Mouse (Mus musculus): ENCODE data around the gene Helz.
"Not testable (repeated sequence)": the region's sequence is repeated elsewhere in the genome, so short reads cannot be mapped to it uniquely, and the experiment has no call there.

The Helz gene

DNA sequence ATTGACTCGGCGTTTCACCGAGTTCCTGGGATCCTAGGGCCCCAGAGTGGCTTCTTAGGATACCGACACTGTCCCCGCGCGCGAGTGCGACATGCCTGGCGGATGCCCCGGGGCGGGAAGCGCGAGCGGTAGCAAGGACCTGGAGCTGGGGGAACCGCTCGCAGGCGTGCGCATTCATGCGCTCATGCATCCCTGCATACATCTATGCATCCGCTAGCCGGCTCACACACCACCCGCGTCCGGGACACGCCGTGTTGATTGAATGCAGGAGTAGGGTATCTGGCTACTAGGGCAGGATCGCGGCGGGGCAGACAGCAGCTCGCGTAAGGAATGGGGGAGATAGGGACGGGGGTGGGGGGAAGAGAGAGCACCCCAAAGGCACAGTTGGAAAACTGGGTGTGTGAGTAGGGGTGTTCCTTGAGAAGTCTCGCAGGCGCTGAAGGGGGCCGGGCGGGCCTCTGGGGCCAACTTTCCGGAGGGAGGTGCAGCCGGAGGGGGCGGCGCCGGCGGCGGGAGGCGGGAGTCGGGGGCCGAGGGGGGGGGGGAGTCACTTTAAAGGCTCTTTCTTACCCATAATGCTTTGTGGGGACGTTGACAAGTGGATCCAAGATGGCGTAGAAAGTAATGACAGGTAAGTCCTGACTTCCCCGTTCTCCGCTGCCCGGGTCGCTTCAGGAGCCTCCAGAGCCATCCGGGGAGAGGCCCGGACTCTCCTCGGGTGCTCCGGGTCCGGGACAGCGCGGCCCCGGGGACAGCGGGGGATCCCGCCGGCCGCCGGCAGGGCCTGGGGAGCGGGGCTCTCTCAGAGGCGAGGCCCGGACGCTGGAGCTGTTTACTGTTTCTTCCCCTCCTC lies at the start of gene Helz:
Helz (plus strand) TSS at position 580 of the 853 bp plus-strand sequence.
- peak; percentile 72 for DNase-seq

DNA sequence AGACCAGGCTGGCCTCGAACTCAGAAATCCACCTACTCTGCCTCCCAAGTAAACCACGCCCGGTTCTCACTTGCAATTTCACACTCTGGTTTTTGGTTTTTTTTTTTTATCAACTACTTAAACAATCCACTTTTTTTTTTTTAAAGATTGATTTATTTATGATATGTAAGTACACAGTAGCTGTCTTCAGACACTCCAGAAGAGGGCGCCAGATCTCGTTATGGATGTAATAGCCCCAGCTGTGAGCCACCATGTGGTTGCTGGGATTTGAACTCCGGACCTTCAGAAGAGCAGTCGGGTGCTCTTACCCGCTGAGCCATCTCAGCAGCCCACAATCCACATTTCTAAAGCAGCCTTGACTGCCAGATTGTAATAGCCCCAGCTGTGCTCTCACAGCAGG lies 44.9 kb upstream of the Helz start:
- no peak for DNase-seq

DNA sequence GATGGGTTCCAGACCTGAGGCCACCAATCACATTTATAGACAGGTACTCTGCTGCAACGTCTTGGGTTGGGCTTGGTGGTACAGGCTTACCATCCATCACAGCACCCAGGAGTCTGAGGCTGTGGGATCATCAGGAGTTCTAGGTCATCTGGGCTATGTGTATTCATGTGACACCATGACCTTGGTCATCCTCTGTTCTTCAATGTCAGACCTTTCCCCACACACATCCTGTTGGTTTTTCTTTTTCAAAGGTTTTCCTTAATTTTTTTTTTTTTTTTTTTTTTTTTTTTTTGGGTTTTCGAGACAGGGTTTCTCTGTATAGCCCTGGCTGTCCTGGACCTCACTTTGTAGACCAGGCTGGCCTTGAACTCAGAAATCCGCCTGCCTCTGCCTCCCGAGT lies 43.4 kb upstream of the Helz start:
- not testable (repeated sequence) for DNase-seq

DNA sequence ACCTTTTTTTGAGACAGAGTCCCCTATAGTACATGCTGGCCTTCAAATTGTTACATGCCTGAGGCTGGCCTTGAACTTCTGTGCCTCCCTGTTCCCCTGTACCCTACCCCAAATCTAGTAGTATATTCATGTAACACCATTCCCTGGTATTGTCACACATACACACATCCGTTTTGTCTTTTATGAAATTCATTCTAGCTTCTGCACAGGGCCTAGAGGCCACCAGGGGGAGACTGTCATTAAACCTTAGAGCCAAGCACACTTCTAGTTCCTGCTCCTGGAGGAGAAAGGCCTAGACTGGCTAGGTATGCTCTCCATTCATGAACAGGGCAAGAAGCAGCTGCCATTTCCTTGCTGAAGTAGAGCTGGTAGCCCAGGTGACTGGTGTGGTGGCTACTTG lies 41.5 kb upstream of the Helz start:
- peak; percentile 21 for DNase-seq

DNA sequence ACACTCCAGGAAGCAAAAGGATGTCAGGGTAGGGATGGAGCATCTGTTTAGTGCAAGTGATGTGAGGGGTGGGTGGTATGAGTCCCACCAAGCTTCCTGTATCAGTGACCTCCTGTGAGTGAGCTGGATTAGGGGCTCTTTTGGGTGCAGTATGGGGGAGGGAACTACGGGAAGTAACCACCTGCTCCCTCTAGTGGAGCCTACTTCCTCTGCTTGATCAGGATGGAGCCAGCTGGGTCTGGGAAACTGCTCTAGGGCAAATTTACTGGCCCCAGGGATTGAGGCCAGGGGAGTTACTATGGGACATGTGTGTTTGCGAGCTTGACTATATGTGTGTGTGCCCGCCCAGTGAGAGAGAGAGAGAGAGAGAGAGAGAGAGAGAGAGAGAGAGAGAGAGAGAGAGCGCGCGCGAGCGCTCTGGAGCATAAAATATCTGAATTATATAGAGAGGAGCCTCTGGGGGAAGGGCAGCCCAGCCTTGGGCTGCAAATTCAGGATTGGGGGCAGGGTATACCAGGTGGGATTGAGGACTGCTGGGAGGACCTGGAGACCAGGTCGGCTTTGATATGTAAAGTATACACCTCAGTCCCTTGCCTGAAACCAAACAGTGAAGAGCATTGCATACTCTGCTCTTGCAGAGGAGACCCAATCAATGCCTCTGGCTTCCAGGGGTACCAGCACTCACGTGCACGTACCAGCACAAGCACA lies 37.9 kb upstream of the Helz start:
- DNase-seq: peak; percentile 10

DNA sequence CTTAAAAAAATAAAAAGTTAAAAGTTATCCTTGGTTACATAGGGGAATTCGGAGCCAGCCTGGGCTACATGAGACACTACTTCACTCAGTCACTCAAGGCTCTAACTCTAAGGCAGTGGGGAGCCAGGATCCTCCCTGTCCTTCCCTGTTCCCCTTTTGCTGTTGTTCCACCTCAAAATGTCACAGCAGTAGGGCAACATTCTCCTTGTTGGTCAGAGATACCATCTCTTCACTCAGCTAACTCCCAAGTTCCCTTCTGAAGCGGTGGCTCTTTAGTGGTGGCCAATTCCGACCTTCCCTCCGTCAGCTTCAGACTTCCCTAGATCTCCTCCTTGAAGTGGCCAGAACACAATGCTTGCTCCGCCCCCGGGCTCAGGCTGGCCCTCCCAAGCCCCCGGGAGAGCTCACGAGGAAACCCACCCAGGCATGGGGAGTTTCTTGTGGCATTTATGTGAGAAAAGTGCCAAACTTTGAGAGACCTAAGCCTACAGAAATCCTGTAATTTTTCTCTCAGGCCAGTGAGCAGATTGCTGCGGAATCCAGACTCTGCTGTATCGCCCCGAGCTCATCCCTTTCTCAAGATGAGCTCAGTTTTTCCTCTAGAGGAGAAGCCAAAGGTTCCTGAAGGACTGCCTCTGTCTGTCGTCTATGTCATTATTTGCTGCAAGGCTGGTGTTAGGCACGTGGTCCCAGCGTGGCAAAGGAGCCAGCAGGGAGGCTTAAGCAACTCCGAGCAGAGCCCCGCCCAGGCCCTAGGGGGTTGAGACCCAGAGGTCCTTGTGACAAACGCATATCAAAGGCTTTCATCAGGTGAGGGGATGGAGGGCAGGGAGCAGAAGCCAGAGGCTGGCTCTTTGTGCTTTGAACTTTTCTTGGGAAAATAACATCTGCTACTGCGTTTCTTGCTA lies 37.1 kb upstream of the Helz start:
- peak; percentile 9 for DNase-seq

DNA sequence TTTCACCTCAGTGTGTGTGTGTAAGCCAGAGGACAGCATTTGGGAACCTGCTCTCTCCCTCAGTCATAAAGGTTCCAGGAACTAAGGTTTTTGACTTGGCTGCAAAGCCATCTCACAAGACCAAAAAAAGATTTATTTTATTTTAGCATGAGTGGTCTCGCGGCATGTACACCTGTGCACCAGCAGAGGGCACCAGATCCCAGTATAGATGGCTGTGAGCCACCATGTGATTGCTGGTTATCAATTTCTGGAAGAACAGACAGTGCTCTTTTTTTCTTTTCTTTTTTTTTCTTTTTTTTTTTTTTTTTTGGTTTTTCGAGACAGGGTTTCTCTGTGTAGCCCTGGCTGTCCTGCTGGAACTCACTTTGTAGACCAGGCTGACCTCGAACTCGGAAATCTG lies 35.8 kb upstream of the Helz start:
- DNase-seq: peak; percentile 67

DNA sequence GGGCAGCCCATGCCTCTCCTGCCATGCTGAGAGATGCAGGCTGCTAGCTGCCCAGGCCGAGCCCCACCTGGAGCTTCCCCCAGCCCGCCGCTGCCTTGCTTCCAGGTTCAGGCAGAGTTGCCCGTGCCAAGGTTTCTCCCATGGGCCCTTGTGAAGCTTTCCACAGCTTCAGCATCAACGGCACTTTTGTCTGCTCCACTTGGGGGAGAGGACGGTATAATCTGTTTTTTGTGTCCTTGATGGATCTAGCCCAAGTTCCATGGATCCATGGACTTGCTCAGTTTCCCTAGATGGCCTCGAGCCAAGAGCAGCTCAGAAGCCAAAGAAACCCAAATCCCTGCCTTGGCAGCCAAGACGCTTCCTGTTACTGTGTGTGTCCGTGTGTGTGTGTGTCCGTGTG lies 34.7 kb upstream of the Helz start:
- peak; percentile 16 for DNase-seq

DNA sequence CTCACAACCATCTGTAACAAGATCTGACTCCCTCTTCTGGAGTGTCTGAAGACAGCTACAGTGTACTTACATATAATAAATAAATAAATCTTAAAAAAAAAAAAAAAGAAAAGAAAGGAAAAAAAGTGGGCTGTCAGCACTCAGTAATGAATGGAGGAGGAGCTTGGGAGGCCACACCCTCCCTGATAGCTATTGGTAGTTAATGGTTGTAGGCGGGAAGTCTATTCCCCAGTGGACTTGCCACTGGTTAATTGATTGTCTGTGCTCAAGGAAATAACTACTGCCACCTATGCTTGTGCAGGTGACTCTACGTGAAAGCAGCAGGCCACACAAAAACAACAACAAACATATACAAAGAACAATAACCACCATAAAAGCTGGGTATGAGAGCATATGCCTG lies 31.3 kb upstream of the Helz start:
- no peak for DNase-seq

DNA sequence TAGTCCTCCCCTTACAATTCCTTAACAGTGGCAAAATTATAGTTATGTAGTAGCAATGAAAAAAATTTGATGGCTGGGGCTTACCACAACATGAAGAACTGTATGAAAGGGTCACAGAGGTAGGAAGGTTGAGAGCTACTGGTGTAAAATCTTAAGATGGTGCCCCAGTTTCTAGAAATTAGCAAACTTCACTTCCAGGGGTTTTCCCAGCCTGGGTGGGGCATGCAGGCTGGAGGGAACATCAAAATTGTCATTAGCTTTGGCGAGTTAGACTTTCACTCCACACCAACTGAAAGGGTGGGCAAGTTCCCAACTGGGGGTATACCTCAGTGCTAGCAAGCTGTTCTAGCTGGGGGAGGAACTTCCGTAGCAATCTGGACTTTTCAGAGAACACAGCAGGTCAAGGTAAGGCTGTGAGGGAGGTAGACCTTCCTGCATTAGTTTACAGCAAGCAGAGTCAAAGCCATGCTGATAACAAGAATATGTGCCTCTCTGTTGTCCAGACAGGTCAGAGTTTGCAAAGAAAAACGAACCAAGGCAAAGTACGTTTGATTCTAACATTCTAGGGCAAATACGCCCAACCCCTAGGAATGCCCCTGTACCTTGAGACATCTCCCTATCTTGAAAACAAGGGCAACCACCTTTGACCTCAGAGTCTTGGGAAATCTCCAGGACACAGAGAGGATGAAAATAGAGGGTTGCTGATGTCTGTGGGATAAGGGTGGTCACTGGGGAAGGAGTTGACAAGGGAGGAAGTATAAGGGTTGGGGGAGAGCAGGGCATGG lies 28.9 kb upstream of the Helz start:
- no peak for DNase-seq

DNA sequence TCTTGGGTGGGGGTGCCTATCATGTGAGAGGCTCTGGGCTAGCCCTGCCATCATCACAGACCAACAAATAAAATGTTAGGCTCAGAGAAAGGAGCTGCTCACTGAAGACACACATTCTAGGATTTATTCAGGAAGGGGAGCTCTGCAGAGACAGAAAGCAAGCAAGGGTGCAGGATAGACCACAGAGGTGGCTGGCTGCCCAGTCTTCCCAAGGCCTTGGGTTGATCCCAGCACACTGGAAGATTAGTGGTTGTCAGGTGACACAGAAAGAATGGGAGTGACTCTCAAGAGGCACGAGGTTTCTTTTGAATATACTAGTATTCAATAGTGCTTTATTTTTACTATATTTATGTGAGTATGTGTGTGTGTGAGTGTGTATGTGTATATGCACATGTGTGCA lies 26.6 kb upstream of the Helz start:
- no peak for DNase-seq

DNA sequence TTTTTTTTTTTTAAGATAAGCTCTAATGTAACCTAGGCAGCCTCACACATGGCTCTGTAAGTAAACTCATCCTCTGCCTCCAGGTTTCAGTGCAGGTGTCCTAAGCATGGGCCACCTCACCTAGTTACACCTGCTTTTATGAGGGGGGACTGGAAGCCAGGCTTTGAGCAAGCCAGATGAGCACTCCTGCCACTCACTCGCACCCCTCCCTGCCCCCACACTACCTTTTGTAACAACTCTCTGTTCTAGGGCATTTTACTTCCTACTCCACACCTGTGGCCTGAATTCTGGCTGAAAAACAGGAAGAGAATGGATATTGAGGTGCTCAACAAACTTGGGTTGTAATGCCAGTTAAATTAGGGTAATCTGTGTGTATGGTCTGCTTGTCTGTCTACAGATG lies 22.8 kb upstream of the Helz start:
- DNase-seq: no peak

DNA sequence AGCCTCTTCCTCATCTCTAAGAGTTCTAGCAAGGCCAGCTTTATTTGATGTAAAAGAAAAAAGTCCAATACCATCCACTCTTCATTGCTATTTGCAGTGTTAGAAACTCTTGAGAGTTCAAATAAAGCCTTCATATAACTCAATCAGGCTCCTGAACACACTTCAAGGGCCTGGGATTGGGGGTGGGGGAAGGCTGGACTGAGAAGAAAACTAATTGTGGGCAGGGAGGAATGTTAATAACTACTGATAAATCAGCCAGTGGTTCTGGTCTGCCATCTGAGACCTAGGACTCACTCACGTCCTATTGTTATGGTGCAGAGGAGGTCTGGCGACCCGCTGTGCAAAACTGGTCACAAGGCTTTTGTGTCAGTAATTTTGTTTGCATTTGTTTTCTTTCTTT lies 20.1 kb upstream of the Helz start:
- DNase-seq: no peak

DNA sequence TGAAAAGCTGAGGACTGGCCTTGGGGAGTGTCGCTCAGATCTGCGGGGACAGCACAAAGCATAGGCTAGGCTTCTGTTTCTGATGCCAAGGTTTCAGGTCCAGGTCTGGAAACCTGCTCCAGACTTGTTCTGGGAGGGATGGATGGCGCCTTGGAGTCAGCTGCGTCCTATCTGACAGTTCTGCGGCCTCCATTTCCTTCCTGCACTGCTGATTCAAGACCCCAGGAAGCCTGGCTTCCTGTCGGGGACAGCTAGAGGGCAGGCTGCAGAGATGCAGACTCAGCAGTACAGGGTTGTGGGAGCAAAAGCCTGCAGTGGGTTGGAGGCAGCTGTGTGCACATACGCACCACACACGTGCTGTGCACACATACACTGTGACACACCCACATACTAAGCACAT lies 18.4 kb upstream of the Helz start:
- peak; percentile 56 for DNase-seq

DNA sequence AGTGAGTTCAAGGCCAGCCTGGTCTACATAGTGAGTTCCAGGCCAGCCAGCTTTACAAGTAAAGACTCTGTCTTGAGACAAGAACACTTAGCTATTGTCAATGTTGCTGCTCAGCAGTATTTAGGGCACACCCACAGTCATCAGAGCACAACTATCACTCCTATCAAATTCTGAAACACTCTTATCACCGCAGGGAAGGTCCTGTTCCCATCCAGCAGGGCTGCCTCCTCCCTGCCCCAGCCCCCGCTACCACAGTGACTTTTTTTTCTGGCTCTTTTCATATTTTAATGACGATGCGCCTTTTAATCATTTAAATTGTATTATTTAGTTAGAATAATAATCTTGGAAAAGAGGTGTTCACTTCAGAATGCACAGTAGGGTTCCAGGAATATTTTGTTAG lies 16.3 kb upstream of the Helz start:
- DNase-seq: no peak

DNA sequence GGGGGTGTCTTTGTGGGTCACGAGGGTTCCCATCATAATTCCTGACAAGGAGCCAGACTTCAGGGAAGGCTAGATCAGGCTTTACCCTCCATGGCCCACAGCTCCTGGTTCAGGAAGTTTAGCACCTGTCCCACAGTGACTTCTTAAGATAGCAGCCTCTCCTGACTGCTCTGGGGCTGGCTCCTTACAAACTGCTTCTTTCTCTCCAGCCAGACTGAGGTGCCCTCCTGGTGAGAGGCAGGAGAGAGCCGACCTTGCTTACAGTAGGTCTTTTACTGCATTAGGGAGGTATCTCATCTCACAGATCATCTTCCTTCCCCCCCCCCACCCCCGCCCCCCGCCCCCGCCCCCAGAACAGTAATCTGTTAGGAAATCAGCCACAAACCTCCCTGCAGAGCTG lies 15.5 kb upstream of the Helz start:
- no peak for DNase-seq

DNA sequence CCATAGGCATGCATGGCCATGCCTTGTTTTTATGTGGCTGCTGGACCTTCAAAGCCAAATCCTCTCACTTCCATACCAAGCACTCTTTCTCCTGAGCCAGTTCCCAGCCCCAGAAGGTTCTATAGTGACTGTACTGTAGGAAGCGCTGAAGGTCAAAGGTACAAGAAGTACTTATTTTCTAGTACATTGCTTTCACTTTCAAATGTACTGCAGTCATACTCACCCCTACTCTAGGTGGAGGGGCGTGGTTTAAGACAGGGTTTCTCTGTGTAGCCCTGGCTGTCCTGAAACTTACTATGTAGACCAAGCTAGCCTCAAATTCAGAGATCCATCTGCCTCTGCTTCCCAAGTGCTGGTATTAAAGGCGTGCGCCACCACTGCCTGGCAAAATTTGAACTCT lies 8.7 kb upstream of the Helz start:
- no peak for DNase-seq

DNA sequence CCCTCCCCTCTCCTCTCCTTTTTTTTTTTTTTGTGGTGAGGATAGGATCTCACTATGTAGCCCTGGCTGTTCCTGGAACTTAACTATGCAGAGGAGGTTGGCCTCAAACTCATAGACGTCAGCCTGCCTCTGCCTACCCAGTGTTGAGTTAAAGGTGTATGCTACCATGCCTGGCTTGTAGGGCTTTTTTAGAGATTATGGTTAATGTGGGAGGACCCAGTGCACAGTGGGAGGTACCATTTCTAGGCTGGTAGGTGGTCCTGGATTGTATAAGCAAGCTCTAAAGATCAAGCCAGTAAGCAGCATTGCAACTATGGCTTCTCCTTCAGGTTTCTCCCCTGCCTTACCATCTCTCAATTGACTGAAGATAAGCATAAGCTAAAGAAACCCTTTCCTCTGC lies 7.4 kb upstream of the Helz start:
- no peak for DNase-seq

DNA sequence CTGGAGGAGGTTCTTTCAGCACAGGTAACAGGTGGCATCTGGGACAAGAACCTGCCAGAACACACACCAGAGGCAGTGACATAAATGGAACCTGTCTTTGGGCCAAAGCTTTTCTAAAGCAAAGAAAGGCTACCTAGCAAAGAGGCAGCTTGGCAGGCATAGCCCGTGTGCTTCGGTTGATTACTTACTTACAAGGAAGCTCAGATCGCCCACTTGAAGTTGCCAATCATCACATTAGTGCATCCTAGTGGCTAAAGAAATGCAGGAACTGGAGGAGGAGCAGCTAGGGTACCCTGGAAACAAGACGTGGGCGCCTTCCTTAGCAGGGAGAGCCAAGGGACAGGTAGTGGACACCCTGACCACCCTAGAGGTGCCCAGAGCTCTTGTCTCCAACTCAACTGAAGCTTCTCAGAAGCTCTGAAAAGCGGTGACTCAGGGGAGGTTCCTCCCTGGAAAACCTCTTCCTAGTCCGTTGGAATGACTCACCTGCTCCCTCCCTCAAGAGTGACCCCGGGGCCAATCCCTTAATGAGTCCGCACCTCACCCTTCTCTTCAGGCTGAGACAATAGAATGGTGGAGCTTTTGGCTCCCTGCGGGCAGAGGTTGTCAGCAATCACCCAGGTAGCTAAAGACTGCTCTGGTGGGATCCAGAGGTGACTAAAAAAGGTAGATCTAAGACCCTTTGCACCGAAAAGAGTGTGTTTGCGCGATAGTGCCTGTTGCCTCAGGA lies 1.8 kb upstream of the Helz start:
- peak; percentile 49 for DNase-seq

DNA sequence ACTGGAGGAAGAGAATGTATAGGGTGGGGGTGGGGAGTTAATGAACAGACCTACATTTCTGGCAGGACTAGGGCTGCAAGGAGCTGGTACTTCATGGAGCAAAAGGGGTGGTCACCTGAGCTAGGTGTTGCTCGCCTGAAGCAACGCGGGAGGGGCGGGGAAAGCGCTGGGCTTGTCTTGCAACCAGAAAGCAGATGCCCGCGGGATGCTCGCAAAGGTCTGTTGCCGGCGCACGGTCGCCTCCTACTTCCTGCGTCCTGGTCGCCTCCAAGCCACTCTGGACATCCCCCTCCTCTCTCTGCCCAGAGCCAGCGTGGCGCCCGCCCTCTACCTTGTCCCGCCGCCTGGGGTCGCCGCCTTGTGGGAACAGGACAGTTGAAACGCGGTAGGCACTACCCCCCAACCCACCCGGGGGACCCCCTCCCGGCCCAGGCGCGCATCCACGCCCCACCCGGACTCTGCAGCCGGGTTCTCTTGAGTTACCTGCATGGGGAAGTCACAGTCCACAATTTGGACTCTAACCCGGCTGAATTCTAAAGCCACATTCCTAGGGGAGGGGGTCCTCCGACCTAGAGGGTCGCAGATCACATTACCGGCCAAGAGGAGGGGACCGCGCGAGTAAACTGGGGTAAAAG lies 946 bp upstream of the Helz start:
- peak; percentile 38 for DNase-seq

DNA sequence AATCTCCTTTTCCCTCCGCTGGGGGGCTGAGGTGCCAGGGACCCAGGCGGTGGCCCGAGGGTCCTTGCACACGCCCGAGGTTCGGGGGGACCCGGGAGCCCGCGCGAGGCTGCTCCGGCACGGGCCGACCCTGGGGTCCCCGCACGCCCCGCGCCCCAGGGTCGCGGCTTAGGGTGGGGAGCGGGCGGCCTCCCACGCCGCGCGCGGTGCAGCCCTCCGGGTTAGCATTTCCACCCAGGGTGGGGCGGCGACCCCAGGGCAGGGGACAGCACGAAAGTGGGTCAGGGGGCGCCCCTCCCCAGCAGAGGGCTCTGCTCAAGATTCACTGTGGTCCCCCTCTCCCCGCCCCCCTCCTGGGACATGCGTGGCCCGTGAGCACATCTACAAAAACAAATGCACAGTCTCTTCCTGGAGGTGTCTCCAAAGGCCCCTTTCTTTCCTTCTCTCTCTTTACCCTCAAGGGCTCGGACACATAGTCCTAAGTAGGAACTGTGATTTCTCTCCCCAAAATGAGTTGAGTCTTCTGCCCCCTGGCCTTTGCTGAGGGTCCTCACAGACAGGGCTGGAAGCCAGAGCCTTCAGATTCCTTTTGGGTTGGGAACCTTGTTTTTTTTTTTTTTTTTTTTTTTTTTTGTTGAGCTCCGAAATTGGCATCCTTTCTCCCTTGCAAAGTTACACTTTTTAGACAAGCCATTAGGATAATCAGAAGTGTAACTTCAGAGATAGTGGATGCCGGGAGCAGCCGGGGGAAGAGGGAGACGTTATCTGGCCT lies 660 bp downstream of the Helz start:
- peak; percentile 11 for DNase-seq

Measured in kidney, adult 9 months (tissue).